Comparison of ENCODE assay signal across 8 mouse cellular contexts in genomic region chr15:98928598-98929240, GRCm38 (mm10). TPM values are rescaled to one million over a fixed set of nuclear protein-coding genes. Genes with fewer than 3 reads are reported as not detected.
A peak's percentile ranks its signal among the peaks of the same experiment; 100 is the strongest.
DNase-seq lines count a peak whose midpoint lies in the region; ATAC-seq and TF ChIP-seq lines count a peak whose summit lies in the region.

No protein-coding gene starts in this region.

- H3K27ac ChIP-seq in liver, embryonic 12.5 days: no peak overlapping the region
- peak overlapping the region; percentile 54 for H3K27ac ChIP-seq in gastrocnemius, adult 2 months
- no peak overlapping the region; the same call in 1 of the 2 replicates for H3K27ac ChIP-seq in hindbrain, embryonic 15.5 days (replicated peaks)

- DNase-seq in liver: peak; percentile 52
- DNase-seq in cerebellum, postnatal 36 days: peak; percentile 79 to 85
- peak; percentile 77 for DNase-seq in gastrocnemius, adult 2 months
- peak; percentile 50 to 53 for DNase-seq in layer of hippocampus, postnatal 36 days
- peak; percentile 77 to 83 for DNase-seq in lung, postnatal 4 days
- DNase-seq in right cerebral cortex, adult 18-20 months: peak; percentile 80

- H3K27me3 ChIP-seq in liver, embryonic 12.5 days (replicated peaks): no peaks in the 10 kb centered on the region
- H3K27me3 ChIP-seq in hindbrain, embryonic 15.5 days: no peaks in the 10 kb centered on the region

- H3K9ac ChIP-seq in liver, embryonic 12.5 days: no peak overlapping the region
- 0 out of 2 replicates have a peak overlapping the region, but pooled peaks have one; percentile 16 for H3K9ac ChIP-seq in hindbrain, embryonic 15.5 days

- no peak overlapping the region for H3K4me3 ChIP-seq in liver, embryonic 12.5 days
- H3K4me3 ChIP-seq in gastrocnemius, adult 2 months: peak overlapping the region; percentile 34; the same call in 1 of the 2 replicates
- H3K4me3 ChIP-seq in hindbrain, embryonic 15.5 days: no peak overlapping the region

- H3K4me1 ChIP-seq in liver, embryonic 12.5 days: peaks cover 28% of the 10 kb centered on the region
- H3K4me1 ChIP-seq in hindbrain, embryonic 15.5 days (replicated peaks): peaks cover 23% of the 10 kb centered on the region

- no peak for ATAC-seq in liver, embryonic 12.5 days
- ATAC-seq in hindbrain, embryonic 15.5 days (ENCODE audit: low FRiP score, low read depth): no peak

- no peaks in the 10 kb centered on the region; the same call in 1 of the 2 replicates for H3K9me3 ChIP-seq in liver, embryonic 12.5 days (replicated peaks)
- no peaks in the 10 kb centered on the region for H3K9me3 ChIP-seq in hindbrain, embryonic 15.5 days

- WGBS in liver, embryonic 12.5 days (ENCODE audit: insufficient replicate concordance): 16% methylated on average over 13 of the region's 13 CpGs
- WGBS in hindbrain, embryonic 15.5 days: 17% methylated on average over 13 of the region's 13 CpGs

- peaks cover 25% of the 10 kb centered on the region for H3K36me3 ChIP-seq in liver, embryonic 12.5 days
- 0 out of 2 replicates have a peak, but pooled peaks cover 5% of the 10 kb centered on the region for H3K36me3 ChIP-seq in hindbrain, embryonic 15.5 days

- peak; percentile 75 for TF ChIP-seq CTCF in gastrocnemius, adult 2 months (IDR thresholded peaks at IDR 0.05)

- no peak overlapping the region for H3K4me2 ChIP-seq in liver, embryonic 12.5 days
- H3K4me2 ChIP-seq in hindbrain, embryonic 15.5 days: 0 out of 2 replicates have a peak overlapping the region, but pooled peaks have one; percentile 8

- intact Hi-C loops in gastrocnemius, adult 2 months (cut with DNase I): loop anchor here (1.0 to 5.0 kb wide), 2 partner anchors 36 to 51 kb away; no protein-coding TSS in a partner anchor

RNA-seq across cellular contexts. Expression of gene Tuba1b, which starts 5.6 kb away (rescaled TPM):
- 1,333 and 1,388 TPM in 2 replicates for polyA plus RNA-seq in liver, embryonic 12.5 days (2016; fragmentation: Nextera tagmentation; extraction: Ambion mirVana)
- total RNA-seq in gastrocnemius, adult 2 months (2021): 10 to 100 TPM; 15.8 to 33.9 TPM
- polyA plus RNA-seq in hindbrain, embryonic 15.5 days (2015; fragmentation: Nextera tagmentation; extraction: Ambion mirVana): 1,411 and 1,419 TPM in 2 replicates
- total RNA-seq in layer of hippocampus, postnatal 36 days (2021): 100 to 1,000 TPM; 469 to 520 TPM

RNA-seq across cellular contexts. Expression of gene Lmbr1l, which starts 10.7 kb away (rescaled TPM):
- 4.4 and 4.6 TPM in 2 replicates for polyA plus RNA-seq in liver, embryonic 12.5 days (2016; fragmentation: Nextera tagmentation; extraction: Ambion mirVana)
- total RNA-seq in gastrocnemius, adult 2 months (2021): 1 to 10 TPM; 5.2 to 6.9 TPM
- 26.8 and 29.3 TPM in 2 replicates for polyA plus RNA-seq in hindbrain, embryonic 15.5 days (2015; fragmentation: Nextera tagmentation; extraction: Ambion mirVana)
- total RNA-seq in layer of hippocampus, postnatal 36 days (2021): 10 to 100 TPM; 16.4 to 22.6 TPM

RNA-seq across cellular contexts. Expression of gene Gm49450, which starts 24.6 kb away (rescaled TPM):
- not detected in 2 replicates for polyA plus RNA-seq in liver, embryonic 12.5 days (2016; fragmentation: Nextera tagmentation; extraction: Ambion mirVana)
- not detected for total RNA-seq in gastrocnemius, adult 2 months (2021)
- not detected in 2 replicates for polyA plus RNA-seq in hindbrain, embryonic 15.5 days (2015; fragmentation: Nextera tagmentation; extraction: Ambion mirVana)
- not detected for total RNA-seq in layer of hippocampus, postnatal 36 days (2021)

RNA-seq across cellular contexts. Expression of gene Tuba1a, which starts 24.8 kb away (rescaled TPM):
- 180 and 181 TPM in 2 replicates for polyA plus RNA-seq in liver, embryonic 12.5 days (2016; fragmentation: Nextera tagmentation; extraction: Ambion mirVana)
- 10 to 100 TPM; 17.1 to 43.2 TPM for total RNA-seq in gastrocnemius, adult 2 months (2021)
- polyA plus RNA-seq in hindbrain, embryonic 15.5 days (2015; fragmentation: Nextera tagmentation; extraction: Ambion mirVana): 14,750 and 15,534 TPM in 2 replicates
- total RNA-seq in layer of hippocampus, postnatal 36 days (2021): 100 to 1,000 TPM; 868 to 949 TPM

RNA-seq across cellular contexts. Expression of gene Dhh, which starts 30.4 kb away (rescaled TPM):
- polyA plus RNA-seq in liver, embryonic 12.5 days (2016; fragmentation: Nextera tagmentation; extraction: Ambion mirVana): 0.25 and 0.32 TPM in 2 replicates
- under 1 TPM; 0.81 to 0.82 TPM for total RNA-seq in gastrocnemius, adult 2 months (2021)
- 1.9 and 2.5 TPM in 2 replicates for polyA plus RNA-seq in hindbrain, embryonic 15.5 days (2015; fragmentation: Nextera tagmentation; extraction: Ambion mirVana)
- total RNA-seq in layer of hippocampus, postnatal 36 days (2021): under 1 TPM; 0.12 to 0.15 TPM

Comparison
In these comparisons a context has a peak if more than half of its experiments do, and no peak if none do; other contexts are left out.
1. RNA of gene Tuba1b, which starts 5.6 kb away (total RNA-seq): 469 to 520 TPM in layer of hippocampus, postnatal 36 days; 15.8 to 33.9 TPM in gastrocnemius, adult 2 months; every median in the first group is over 10 times any median in the second.
2. Peak in every context shown above with its lines, with median percentiles within 50 percentile points of each other: DNase-seq.